Mouse (Mus musculus) left cerebral cortex, postnatal 14 days (tissue): ENCODE measurements at regions not wholly inside any gene's neighbourhood (a gene's known extent, or its start where the extent isn't known, plus 50 kb on each side); places are given as distances from the start of the nearest gene placed in this dataset.
A peak's percentile ranks its signal among the peaks of the same experiment; 100 is the strongest.
"Not testable (repeated sequence)": the region's sequence is repeated elsewhere in the genome, so short reads cannot be mapped to it uniquely, and the experiment has no call there.

Experiments used
- DNase-seq, 2 experiments: peaks; one replicate each; pipeline ENCODE4 v3.0.0; 2021 to 2022; ENCODE audit warnings: low spot score in 2 of 2, mixed read lengths in 1 of 2
- intact Hi-C: fragments of 180-260 bp; cut with DNase I; formaldehyde crosslinking; loops from one replicate; pipeline ENCODE4 v1.15.1; 2025

- intact Hi-C loops, result loop anchor here (10.0 kb wide), 1 partner anchor 1137 kb away; no protein-coding TSS in a partner anchor
- DNase-seq, result peak in 1 of 2 experiments; percentile 1
These were observed 1003.2 kb upstream of the 4930412O13Rik start for GRCm38 (mm10) chr2:8877855-8878254.

- intact Hi-C loops, result no loop called here
- peak; percentile 3 to 21 for DNase-seq
These were observed 968.6 kb upstream of the 4930412O13Rik start for GRCm38 (mm10) chr2:8912417-8912816.

- DNase-seq, result no peak
These were observed 956.2 kb upstream of the 4930412O13Rik start for GRCm38 (mm10) chr2:8924856-8925255.

DNA sequence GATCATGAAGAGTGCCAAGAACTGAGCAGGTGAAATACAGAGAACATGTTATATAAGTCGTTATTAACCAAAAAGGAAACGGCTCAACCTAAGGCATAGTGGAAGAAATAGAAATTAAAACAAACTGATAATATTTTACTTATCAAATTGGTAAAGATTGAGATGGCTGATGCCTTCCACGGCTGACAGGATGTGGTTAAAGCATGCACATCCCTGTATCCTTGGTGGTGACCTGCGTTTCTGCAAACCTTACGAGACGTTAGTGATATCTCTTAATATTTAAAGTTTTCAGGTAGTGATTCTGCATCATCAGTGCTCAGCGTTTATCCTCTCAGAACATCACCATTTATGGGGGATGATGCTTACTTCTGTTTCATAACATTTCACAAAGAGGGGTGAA lies 939.5 kb upstream of the 4930412O13Rik start:
- intact Hi-C loops, result no loop called here
- DNase-seq, result no peak

More at GRCm38 (mm10) chr2:8924856-8925255, 956.2 kb upstream of the 4930412O13Rik start:
- intact Hi-C loops, result no loop called here

- no peak for DNase-seq
- intact Hi-C loops, result no loop called here
These were observed 922.1 kb upstream of the 4930412O13Rik start for GRCm38 (mm10) chr2:8958938-8959337.

DNA sequence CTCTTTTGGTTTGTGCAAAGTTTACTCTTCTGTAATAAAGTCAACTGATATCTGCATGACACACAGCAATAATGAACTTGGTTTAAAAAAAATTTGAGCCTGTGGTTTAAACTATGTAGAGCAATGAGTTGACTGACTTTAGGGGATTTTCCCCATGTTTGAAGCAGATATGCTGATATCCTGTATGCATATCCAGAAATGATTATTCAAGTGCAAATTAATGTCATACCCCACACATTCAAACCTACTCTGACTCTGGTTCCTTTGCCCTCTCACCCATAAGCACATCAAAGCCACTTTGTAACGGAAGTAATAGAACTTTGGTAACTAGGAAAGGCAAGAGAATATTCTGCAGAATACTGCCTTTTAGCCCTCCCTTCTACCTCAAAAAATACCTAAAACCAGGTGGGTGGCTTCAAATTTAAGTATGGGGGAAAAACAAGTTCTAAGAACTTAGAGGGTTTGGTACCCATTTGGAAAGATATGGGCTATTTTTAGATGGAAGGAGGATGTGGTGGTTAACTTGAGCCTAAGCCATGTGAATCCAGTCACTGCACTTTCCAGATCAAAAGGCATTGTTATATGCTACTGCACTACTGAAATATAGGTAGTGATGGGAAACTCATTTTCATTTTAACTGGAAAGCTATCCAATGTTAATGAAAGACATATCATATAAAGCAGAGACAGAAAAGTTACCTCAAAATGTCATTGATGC lies 915.9 kb upstream of the 4930412O13Rik start:
- no peak for DNase-seq
- intact Hi-C loops, result no loop called here

- intact Hi-C loops, result no loop called here
- DNase-seq, result no peak
These were observed 905.4 kb upstream of the 4930412O13Rik start for GRCm38 (mm10) chr2:8975635-8976034.

DNA sequence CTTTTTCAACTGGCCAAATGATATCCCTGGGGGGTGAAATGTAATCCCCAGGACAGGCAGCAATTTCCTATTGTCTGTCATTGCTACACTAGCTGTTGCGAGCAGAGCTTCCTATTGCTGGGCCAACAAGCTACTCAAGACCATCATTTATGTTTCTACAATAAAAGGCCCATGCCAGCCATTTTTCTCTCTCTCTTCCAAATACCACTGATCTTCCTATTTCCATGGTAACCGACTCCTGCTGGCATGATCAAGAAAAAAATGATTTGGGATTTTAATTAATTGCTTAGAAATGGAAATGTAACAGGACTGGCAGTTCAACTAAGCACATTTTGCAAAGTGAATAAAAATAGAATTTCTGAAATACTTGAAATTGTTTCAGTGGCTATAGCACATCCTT lies 868.7 kb upstream of the 4930412O13Rik start:
- intact Hi-C loops, result no loop called here
- no peak for DNase-seq

GRCm38 (mm10) chr2:9033079-9033478 lies 848.0 kb upstream of the 4930412O13Rik start:
- intact Hi-C loops, result no loop called here
- DNase-seq, result no peak

DNA sequence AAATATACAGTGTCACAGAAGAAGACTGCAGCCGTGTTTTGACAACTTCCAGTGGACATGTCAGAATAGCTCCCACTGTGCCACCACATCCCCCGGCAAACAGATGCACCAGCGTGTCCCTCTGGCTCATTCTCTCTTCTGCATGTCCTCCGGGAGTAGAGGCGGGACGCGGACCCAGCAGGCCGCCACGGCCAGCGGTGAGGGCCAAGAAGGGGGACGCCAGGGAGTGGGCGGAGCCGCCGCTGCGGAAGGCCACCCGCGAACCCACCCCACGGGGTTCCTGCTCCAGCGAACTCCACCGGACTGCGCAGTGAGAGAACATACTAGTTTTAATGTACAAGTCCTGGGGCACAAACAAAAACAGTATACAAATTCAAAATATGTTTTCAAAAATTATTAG lies 838.7 kb upstream of the 4930412O13Rik start:
- intact Hi-C loops, DNase-seq: not testable (repeated sequence)

GRCm38 (mm10) chr2:9047980-9048379 lies 833.1 kb upstream of the 4930412O13Rik start:
- DNase-seq, result no peak
- intact Hi-C loops, result no loop called here

DNA sequence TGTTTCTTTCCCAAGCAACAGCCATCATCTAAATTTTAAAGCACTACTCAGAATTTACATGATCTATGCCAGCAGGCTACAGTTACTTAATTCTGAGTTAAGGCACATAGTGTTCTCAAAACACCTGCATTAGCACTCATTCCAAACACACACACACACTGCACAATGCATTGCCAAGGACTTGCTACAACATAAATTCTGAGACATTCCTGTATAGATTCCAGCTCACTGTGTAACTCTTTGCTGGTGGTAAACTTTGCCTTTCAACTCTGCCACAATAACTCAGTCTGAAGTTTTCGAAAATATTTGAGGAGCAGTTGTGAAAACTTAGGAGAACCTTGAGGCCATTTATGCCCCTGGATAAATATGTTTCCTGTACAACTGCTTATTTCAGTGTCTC lies 807.2 kb upstream of the 4930412O13Rik start:
- intact Hi-C loops, result no loop called here
- DNase-seq, result no peak

DNA sequence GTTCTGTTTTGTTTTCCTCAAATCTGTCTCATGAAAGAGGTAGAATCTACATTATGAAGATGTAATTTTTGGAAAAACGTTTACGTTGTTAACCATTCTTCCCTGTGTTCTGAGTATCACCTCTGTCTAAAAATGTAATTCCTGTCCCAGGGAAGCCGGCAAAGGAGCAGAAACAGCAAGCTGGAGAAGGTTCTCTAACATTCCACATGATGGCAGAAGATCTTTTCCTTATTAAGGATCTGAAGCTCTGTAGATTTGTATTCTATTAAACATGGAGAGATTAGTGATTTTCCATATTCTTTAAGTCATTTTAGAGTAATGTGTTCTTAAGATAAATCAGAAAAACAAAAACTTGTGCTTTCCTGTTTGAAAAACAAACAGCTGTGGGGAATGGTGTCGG lies 802.9 kb upstream of the 4930412O13Rik start:
- intact Hi-C loops, result loop anchor here (5.0 kb wide), 2 partner anchors 799 to 934 kb away; no protein-coding TSS in a partner anchor
- DNase-seq, result peak; percentile 5 to 6

GRCm38 (mm10) chr2:9081746-9082145 lies 799.3 kb upstream of the 4930412O13Rik start:
- intact Hi-C loops, result no loop called here
- no peak for DNase-seq

GRCm38 (mm10) chr2:9095317-9095716 lies 785.7 kb upstream of the 4930412O13Rik start:
- DNase-seq, result no peak
- intact Hi-C loops, result no loop called here

DNA sequence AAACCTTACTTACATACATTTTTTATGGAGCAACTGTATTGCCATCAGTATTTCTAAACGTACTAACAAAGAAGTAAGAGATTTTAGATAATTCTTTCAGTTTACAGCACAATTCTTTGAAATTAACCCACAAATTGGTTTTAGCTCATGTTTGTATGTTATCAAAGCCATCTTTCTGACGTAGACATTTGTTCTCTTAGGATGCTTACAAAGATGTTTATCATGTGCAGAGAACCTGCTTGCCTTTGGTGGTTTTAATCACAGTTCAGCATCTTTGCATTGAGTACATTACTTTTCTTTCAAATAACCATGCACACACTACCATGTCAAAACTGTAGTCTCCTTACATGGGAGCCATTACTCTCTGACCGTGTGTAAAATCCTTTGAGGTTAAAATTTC lies 764.4 kb upstream of the 4930412O13Rik start:
- DNase-seq, result no peak
- intact Hi-C loops, result no loop called here

- no peak for DNase-seq
- intact Hi-C loops, result no loop called here
These were observed 763.5 kb upstream of the 4930412O13Rik start for GRCm38 (mm10) chr2:9117523-9117922.

DNA sequence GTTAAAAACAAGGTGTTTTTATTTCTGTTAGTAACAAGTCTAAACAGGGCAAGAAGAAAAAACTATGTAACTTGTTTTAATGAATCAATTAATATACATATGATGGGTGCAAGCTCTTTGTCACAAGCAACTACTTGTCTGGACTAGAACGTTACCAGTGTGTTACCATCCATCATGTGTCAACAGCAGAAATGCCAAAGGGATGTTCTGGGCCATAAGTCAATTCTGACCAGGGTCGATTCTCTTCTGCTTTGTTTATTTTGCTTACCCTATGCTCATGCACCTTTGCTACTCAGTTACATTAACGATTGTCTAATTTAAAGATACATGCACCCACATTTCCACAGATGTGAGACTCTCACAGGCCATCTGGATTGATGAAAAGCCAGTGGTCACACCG lies 744.1 kb upstream of the 4930412O13Rik start:
- DNase-seq, result no peak
- intact Hi-C loops, result no loop called here

DNA sequence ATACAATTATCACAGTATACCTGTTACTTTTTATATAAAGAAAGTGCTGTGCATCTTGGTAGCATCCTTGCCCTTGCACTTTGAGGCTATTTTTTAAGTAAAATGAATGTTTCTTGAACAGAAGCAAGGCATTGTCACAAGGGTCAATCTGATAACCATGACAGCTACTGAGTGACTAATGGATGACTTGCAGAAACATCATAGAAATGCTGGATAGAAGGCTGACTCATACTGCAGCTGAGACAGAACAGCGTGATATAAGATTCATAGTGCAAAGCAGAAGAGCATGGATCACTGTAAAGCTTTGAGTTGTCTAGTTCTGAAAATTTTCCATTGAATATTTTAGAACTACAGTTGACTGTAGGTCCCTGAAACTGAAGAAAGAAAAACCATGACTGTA lies 739.6 kb upstream of the 4930412O13Rik start:
- intact Hi-C loops, result no loop called here
- no peak for DNase-seq

GRCm38 (mm10) chr2:9155604-9156003 lies 725.4 kb upstream of the 4930412O13Rik start:
- intact Hi-C loops, result no loop called here
- DNase-seq, result no peak

DNA sequence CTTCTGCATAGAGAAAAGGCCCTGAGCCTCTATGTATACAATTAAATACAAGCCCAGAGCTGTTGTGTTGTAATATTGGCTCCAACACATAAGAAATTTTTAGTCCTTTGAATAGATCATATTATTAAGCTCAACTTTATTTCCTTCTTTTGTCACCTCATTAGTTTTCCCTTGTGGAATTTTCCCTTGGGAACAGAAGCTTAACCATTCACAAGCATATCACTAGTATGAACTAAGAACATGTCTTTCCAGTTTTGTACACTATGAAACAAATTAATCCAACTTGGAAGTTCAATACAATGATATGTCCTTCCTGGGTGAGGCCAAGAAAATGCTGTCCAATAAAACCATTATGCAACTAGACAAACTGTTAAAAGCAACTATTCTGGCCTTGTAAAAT lies 720.9 kb upstream of the 4930412O13Rik start:
- intact Hi-C loops, result no loop called here
- DNase-seq, result no peak
